Mouse (Mus musculus) adrenal gland, adult (tissue): Measurements from ENCODE around the gene Hist2h3c2.
A peak's percentile ranks its signal among the peaks of the same experiment; 100 is the strongest.
"Not testable (repeated sequence)": the region's sequence is repeated elsewhere in the genome, so short reads cannot be mapped to it uniquely, and the experiment has no call there.

ENCODE experiments used
- DNase-seq, 2 experiments: peaks; one replicate each; pipeline ENCODE4 v3.0.0; 2022 to 2023; ENCODE audit warnings: low spot score in 1 of 2; ENCODE audit not compliant: inconsistent age in 2 of 2

Gene Hist2h3c2

GRCm38 (mm10) chr3:96198601-96199251 lies 40.2 kb downstream of the Hist2h3c2 start:
- not testable (repeated sequence) for DNase-seq

- DNase-seq: peak in 1 of 2 experiments; percentile 55
Measured at GRCm38 (mm10) chr3:96198181-96198580, 40.7 kb downstream of the Hist2h3c2 start.

DNA sequence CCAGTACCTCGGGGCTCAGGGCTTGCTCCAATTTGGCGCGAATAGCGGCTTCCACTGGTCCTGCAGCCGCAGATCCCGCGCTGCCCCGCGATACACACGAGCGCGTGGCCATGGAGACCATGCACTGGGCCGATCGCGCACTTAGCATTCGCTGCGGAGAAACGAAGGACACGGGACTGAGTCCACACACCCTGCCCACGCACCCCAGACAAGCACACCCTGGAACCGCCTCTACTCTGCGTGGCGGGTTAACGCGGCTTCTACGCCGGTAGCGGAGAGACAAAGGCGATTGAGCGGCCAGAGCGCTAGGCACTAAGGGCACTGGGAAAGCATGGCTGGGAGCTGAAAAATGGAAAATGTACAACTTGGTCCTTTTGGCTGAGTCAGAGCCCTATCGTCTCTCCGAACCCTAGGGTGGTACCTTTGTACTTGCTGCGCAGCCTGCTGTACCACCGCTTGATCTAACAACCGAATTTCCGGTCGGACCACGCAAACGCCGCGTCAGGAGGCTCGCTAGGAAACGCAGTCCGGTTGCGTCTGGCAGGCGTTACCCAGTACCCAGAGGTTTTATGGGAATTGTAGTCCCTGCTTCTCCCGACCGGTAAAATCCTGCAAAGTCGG lies 41.7 kb downstream of the Hist2h3c2 start:
- DNase-seq: peak; percentile 92 to 97

- no peak for DNase-seq
Measured at GRCm38 (mm10) chr3:96196437-96197128, 42.3 kb downstream of the Hist2h3c2 start.

- no peak for DNase-seq
Measured at GRCm38 (mm10) chr3:96195616-96196313, 43.2 kb downstream of the Hist2h3c2 start.

- DNase-seq: no peak
Measured at GRCm38 (mm10) chr3:96194966-96195365, 44.0 kb downstream of the Hist2h3c2 start.

DNA sequence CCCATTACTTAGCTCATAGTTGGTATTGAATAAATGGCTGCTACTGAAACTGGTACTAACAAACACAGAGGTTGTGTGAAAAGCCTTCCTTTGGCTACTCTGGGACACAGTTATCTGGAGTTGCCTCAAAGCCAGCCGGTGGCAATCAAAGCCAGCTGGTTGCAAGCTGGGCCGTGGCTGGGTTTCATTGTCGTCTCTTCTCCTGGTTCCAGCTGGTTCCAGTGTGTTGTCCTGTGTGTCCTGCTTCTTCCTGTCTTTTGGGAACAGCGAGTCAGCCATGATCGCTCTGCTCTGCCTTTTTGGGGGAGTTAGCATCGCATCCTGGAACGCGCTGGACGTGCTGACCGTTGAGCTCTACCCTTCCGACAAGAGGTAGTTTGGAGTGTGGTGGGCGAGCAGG lies 46.0 kb downstream of the Hist2h3c2 start:
- no peak for DNase-seq
